Mouse (Mus musculus) cerebral cortex, adult 2 months (tissue): Measurements from ENCODE around the gene Ahdc1.

Experiments used
- WGBS: fragments of 180-500 bp; shearing (Covaris S2); methylation state at CpG from one replicate; pipeline ENCODE4 v1.1.7; 2018; 5-methylcytosine and 5-hydroxymethylcytosine counted together

The Ahdc1 gene

DNA sequence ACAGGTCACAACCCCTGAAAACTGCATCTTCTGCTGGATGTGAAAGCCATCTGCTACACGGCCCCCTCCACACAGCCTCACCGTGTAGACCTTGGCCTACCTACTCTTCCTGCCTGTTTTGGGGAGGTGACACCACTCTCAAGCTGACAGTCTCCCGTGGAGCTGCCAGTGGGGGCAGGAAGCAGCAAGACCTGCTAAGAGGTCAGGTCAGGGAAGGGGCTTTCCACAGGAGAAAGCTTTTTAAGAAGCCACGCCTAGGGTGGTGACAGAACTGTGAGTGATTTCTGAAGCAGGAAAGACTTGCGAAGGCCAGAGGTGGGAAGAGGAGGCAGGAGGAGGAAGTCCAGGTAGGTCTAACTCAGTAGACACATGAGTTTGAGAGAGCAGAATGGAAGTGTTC is 67.9 kb downstream of the Ahdc1 start:
- 64% methylated on average over 5 of the region's 5 CpGs for WGBS

DNA sequence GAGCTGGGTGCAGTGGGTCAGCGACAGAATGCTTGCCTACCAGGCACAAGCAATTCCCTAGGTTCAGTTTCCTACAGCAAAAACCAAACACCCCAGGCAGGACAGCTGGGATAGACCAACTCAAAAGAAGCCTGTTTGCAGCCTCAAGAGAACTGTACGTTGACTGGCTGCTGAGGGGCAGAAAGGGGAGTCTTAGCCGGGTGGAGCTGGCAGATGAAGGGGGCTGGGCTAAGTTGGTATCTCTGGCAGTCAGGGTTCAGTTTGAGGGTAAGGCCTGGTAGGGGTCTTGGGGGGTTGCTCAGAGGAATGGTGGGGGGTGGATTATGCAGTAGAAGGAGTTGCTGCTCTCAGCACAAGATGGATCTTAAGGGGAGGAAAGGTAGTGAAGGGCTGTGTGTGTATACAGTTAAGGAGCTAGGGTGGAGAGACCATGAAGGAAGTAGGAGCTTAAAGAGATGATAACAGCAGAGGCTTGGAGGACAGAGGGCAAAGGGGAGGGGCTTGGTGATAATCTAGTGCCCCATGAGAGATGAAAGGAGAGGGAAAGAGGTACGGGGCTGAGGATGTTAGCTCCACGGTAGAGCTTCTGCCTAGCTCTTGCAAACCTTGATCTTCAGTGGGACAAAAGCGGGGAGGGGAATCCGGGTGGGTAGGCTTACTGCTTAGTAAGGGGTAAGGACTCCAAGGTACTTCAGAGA is 68.5 kb downstream of the Ahdc1 start:
- 76% methylated on average over 7 of the region's 7 CpGs for WGBS

DNA sequence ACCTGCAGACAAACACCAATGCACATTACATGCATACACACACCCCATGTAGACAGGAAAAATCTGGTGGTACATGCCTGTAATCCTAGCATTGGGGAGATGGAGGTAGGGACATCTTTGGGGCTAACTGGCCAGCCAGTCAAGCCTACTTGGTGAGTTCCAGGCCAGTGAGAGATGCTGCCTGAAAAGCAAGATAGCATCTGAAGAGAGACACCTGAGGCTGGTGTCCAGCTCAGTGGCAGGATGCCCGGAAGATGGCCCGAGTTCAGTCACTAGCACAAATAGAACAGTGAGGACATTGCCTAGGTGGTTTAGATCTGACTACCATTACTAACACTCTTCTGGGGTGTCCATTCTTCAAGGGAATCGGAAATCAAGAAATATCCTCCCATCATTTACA is 69.8 kb downstream of the Ahdc1 start:
- 79% methylated on average over 3 of the region's 3 CpGs for WGBS

DNA sequence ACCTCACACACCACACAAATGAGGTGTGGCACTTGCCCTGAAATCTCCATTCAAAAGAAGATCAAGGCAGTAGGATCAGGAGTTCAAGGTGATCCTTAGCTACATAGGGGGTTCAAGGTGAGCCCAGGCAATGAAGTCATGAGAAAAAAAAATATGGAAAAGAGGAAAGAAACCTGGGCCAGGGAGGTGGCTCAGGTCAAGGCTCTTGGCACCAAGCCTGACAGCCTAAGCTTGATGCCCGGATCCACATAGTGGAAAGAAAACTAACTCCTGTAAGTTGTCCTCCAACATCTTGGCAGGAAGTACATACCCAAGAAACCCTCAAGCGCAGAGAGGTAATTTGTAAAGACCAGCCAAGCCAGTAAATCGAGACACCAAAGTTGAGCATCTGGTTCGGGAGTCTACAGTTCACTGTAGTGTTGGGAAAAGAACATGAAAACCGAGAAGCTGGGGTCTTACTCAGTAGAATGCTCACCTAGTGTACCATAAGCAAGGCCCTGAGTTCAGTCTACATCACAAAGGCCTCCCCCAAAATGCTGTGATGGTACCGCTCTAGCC is 71.2 kb downstream of the Ahdc1 start:
- WGBS: 80% methylated on average over 6 of the region's 6 CpGs

DNA sequence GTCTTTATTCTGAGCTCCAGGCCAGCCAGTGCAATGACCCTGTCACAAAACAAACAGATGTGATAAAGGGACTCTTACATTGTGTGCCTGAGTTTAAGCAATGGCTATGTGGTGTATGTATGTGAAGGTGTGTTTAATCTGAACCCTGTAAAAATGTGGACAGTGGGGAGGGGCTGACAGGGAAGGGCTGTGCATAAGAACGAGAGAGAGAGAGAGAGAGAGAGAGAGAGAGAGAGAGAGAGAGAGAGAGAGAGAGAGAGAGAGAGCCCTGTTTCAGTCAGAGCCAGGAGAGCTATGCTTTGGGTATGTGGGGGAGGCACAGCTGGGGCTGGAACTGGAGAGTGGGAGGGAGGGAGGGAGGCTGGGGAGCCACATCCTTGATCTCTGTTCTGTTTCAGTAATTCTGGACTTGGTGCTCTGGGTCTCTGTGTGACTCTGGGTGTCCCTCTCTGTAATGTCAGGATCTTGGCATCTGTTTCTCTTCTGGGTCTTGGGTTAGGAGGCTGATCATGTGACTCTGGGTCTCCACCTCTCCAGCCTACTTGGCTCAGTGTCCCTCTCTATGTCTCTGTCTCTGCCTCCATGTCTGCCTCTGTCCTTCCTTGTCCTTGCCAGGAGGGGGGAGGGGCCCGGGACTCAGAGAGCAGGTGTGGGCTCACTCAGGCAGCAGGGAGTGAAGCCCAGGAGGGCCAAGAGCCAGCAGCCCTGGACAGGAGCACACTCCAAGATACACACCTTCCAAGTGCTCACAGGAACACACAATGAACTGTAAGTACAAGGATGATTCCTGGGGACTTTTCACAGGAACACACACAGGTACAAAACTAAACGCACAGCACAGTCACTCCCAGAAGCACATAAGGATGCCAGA is 73.2 kb downstream of the Ahdc1 start:
- 4% methylated on average over 3 of the region's 3 CpGs for WGBS

DNA sequence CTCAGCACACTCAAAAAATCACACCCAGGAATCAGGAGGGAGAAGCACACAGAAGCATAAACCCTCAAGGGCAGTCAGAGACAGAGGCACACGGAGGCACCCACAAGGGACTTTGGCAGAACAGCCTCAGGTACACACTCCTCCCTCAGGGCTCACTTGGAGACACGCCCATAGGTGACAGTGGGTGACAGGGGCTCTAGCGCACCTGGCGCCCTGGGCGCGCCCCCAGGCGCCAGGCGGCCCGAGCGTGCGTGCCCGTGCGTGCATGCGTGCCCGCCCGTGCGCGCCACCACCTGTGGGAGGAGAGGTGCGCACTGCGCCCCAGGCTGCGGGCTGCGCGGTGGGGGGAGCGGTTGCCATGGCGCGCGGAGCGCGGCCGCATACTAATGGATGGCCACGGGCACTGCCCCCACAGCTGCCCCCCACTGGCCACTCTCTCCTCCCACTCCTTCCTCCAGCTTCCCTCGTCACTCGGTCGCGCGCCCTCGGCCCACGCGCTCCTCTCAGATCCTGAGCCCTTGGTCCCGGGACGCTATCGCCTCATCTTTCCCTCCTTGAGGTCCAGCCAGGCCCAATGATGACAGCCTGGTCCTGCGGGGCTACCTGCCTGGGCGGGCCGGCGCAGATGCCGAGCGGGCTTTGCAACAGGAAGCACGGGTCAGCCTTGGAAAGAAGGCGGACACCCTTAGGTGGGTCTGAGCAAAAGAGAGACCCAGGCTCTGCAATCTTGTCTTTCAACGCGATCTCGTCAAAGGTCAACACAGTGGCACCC is 74.1 kb downstream of the Ahdc1 start:
- 1% methylated on average over 53 of the region's 53 CpGs for WGBS

DNA sequence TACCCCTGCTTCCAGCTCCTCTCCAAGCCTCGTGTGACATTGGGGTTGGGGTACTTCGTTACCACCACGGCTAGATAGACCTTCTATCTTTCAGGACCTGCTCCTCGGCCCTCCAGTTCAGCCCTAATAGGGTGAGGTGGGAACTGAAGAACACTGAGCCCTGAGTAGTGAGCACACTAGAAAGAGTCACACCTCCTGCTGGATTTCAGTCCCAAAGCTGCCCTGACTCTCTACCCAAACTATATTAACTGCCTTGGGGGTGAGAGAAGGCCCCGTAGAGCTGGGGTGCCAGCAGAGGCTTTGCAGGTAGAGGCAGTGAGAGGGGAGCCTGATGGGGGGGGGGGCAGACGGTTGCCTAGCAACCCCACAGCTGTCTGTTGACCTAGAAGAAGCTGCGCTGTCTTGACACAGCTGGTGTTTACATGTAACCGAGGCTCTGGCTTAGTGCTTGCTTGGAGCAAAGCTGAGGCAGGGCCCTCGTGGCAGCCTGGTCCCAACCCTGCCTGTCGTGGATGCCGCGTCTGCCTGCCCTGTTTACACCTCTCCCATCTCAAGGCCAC is 74.8 kb downstream of the Ahdc1 start:
- 22% methylated on average over 12 of the region's 12 CpGs for WGBS

DNA sequence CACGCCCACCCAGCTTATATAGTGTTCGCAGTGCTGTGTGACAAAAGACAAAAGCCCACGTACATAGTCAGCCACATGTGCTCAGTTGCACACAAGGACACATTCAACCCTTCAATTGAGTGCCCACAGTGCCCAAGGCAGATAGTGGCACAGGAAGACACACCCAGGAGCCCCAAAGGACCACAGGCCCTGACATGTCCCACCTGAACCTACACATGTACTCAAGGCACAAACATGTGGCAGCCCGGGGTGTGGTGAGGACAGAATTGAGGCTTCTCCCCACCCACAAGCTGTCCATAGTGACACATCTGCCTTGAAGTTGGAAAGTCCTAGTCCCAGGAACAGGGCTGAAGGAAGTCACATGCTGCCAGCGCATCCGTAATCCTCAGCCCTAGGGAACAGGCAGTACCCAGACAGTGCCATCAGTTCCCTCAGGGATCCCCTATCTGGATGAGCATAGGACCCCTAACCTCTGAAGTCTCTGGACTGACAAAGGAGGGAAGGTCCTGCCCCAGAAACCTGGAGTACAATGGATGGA is 76.2 kb downstream of the Ahdc1 start:
- 74% methylated on average over 6 of the region's 6 CpGs for WGBS

DNA sequence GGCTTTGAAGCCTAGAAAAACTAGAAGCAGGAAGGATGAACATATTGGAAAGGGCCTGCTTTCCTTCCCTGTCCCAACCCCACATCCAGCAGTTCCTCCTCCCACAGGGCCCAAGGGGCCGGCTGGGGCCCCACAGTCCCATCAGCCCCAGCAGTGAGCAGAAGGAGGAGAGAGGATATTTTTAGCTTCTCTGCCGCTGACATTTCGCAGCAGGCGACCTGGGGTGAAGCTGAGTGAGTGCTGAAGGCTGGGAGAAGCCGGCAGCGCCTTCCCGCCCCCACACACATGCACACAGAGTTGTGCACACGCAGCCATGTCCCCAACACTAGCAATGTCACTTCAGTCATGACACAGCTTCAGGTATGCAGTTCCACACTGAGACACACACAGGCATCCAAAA is 76.8 kb downstream of the Ahdc1 start:
- WGBS: 40% methylated on average over 8 of the region's 8 CpGs

DNA sequence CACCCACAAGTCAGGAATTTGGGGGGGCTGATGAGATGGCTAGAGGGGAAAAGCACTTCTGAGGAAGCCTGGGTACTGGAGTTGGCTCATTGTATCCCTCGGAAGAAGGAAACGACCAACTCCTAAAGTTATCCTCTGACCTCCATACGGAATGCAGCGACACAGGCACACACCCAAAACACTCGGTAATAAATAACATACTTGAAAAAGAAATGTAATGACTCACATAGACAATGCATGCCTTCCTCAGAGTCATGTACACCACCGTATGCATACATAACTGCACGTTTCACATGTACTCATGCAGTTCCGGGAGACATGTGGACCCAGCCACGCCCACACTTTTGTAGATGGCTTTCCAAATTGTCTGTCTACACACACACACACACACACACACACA is 78.3 kb downstream of the Ahdc1 start:
- 72% methylated on average over 9 of the region's 9 CpGs for WGBS

DNA sequence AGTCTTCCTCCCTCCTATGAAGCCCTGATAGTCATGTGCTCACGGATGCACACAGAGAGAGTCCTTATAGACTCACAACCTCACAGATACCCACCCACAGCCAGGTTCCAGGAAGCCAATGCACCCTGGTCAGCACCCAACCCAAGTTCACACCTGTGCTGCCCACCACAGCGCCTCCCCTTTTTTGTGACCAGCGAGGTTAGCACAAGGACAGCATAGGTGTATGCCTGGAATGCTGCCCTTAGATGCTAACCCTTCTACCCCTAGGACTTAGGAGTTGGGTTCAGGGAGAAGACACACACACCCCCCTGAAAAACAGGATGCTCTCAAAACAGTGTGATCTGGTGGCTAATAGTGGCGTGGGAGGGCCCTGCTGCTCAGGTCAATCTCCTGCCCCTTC is 78.7 kb downstream of the Ahdc1 start:
- WGBS: 81% methylated on average over 4 of the region's 4 CpGs

DNA sequence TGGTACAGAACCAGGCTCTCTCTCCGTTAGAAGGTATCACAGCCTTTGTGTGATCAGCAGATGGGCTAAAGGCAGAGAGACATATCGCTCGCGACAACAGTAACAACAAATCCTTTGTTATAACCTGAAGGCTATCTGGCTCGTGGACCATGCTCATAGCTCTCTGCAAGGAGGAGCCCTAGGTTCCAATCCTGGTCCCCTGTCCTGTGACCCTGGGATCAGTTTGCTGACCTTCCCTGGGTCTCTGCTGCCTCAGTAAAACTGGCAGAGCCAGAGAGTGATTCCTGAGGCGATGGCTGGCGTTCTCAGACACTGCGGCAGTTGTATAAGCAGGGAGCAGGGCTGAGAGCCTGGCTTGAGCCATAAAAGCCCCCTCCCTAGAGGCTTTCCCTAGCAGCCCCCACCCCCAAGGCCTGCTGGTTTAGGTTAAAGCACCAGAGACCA is 79.2 kb downstream of the Ahdc1 start:
- 28% methylated on average over 8 of the region's 8 CpGs for WGBS

DNA sequence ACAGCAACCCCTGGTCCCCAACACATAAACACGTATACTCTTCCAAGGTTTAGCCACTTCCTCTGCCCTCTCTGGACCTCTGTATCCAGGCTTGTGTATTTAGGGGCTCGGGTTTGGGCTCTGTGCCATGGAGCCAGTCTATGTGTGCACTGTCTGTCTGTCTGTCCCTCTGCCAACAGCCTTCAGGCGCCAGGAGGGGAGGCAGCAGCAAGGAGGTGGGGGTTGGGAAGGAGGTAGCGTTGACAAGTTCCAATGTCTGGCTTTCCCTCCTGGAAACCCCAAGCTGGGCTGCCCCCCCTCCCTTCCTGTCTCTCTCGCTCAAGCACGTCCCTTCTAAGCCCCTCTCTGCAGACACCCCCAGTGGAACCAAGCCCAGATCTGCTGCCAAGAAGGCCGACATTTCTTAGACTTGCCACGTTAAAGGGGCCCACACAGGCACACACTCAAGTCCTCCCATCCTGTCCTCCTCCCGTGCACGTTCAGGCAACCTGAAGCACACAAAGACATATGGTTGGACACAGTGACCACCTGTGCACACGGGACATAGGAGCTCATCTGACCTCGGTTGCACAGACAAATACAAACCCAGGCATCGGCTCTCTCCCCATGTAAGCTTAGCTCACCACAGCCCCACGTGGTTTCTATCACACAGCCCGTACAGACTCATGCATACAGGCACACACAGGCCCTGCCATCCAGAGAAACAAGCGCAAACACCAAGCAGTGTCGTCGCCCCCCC is 79.8 kb downstream of the Ahdc1 start:
- WGBS: 12% methylated on average over 16 of the region's 18 CpGs

DNA sequence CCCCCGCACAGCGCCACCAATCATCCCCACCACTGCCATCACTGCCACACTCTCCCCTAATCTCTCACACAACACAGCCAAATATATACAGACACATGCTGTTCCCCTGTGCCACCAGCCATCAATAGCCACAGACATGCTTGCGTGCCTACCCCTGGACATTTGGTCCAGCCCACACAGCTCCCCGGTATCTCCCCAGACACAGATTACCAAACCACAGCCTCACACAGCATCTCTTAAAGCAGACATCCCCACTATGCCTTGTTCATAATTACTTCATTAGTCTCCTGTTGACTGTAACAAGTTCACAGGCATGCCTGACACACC is 80.4 kb downstream of the Ahdc1 start:
- WGBS: 41% methylated on average over 4 of the region's 4 CpGs

DNA sequence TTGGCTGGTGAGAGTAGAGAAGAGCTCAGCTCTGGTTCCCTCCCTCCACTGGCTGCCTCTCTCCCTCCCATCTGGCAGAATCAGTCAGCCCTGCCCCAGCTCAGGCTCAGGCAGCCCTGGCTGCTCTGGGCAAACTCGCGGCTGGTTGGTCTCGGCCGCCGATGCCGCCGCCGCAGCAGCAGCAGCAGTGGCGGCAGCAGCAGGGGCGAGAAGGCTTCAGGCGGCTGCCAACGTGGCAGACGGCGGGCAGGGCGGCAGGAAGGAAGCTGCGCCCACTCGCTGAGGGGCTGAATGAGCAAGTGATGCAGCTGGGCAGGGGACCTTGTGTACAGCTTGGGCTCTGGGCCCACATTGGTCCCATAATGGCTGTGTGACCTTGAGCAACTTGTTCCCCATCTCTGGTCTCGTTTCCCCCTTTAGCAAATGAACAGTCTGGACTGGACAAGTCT is 81.4 kb downstream of the Ahdc1 start:
- WGBS: 5% methylated on average over 18 of the region's 18 CpGs

DNA sequence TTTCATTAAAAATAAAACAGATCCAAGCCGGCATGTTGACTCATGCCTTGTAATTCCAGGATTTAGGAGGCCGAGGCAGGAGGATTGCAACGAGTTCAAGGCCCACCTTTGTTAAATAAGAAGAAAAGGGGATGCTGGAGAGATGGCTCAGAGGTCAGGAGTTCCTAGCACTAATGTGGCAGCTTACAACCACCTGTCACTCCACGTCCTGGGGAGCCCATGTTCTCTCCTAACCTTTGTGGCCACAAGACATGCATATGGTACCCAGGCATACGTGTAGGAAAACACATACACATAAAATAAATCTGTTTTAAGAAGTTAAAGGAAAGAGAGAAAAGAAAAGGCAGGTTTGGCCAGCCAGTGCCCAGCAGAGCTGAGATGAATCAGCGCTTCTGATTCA is 82.0 kb downstream of the Ahdc1 start:
- 62% methylated on average over 6 of the region's 6 CpGs for WGBS

DNA sequence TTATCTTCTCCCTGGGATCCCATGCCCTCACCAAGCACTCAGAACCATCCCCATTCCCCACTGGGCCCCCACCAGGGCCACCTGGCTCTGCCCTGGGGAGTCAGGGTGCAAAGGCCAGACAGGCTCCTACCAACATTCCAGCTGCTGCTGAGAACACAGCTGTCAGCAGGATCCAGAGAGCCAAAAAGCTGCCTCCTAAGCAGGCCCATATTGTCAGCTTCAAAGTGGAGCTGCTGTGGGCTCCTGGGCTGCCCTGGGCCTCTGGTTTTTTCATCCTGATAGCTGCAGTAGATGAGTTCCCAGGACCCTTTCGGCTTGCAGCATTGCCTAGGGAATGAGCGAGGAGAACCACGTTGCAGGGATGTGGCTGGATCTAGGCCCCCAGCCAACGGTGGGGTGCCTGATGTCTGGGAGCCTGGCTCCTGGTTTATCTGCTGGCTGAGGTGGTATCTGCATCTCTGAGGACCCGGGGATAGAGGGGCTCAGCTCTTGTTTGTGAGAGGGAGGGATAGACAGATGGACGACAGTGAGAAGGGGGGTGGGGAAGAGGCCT is 82.5 kb downstream of the Ahdc1 start:
- 25% methylated on average over 6 of the region's 6 CpGs for WGBS

DNA sequence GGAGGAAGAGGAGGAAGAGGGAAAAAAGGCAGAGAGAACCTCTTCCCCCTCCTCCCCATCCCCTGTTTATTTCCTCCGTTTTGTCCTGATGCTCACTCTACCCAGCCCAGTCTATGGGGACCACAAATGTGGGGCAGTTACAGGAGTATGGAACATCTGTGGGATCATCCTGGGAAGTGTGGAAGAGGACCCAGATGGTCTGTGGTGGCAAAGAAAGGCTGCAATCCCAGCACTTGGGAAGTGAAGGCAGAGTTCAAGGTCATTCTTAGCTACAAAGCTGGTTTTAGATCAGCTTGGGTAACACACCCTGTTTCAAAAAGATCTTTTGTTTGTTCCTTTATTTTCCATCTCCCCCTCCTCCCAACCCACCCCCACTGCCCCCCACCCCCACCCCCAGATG is 83.2 kb downstream of the Ahdc1 start:
- 61% methylated on average over 1 of the region's 1 CpGs for WGBS

DNA sequence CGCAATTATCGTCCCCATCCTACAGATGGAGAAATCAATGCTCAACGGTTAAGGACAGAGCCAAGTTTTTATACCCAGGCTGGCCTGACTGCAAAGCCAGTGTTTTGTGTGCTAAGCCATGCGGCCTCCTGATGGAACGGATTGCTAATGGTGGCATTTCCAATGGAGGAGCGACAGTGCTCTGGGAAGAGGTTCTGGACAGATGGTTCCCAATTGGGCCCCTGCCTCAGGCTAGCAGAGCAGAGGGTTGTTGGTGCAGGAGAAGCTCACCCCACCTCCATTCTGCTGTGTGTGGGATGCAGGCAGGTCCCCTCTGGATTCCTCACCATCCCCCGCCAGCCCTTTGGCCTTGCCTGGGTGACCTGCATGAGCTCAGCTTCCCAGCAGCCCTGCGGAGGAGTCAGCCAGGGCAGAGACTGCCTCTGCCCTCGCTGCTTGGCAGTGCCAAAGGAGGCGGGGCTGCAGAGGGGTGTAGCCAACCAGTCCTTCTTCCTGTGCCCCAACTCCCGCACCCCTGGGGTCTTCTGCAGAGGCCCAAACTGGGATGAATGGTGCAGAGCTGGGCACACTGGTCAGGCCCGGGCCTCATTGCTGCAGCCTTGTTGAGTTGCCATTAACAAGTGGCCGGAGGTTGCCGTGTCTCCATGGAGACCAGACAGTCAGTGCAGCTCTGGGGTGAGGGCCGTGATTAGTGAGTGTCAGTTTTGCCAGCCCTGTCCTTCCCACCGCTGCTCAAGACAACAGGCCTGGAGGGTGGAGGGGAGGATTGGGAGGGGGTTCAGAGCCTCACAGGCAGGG is 84.1 kb downstream of the Ahdc1 start:
- 33% methylated on average over 16 of the region's 16 CpGs for WGBS

DNA sequence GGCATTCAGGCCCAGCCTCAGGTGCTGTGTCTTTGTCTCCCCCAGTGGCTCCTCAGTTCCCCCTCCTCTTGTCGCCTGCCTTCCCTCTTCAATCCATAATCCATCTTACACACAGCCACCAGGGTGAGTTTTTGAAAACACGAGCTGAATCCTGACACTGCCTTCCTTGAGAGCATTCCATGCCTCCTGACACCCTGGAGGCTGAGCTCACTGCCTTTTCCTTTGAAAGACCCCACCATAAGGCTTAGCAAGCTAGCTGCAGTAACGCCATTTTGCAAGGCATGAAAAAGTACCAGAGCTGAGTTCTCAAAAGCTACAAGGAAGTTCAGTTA is 84.6 kb downstream of the Ahdc1 start:
- 21% methylated on average over 3 of the region's 3 CpGs for WGBS
